Mouse (Mus musculus) liver, adult 2 months (tissue): ENCODE measurements around the gene Ccn1. TPM values are rescaled to one million over a fixed set of nuclear protein-coding genes. Genes with fewer than 3 reads are reported as not detected.

ENCODE experiments used
- DNase-seq: peaks from one replicate; pipeline ENCODE4 v3.0.0-alpha.2; 2011; ENCODE audit warnings: low read depth, low spot score; ENCODE audit errors: extremely low read depth
- H3K27ac ChIP-seq: fragments of 200-500 bp; replicated peaks from 2 replicates; pipeline ENCODE4 v1.5.1; 2012; ENCODE audit warnings: low read depth, mild to moderate bottlenecking, control low read depth, inconsistent platforms, low read length; ENCODE audit not compliant: insufficient read depth
- H3K27me3 ChIP-seq: fragments of 200-500 bp; 2 replicates; pipeline ENCODE4 v1.6.1; 2012; ENCODE audit warnings: mild to moderate bottlenecking, moderate library complexity, low read length, inconsistent platforms; ENCODE audit not compliant: control insufficient read depth, insufficient read depth
- H3K36me3 ChIP-seq: fragments of 200-500 bp; 2 replicates; pipeline ENCODE4 v1.6.1; 2012; ENCODE audit warnings: low read length, inconsistent platforms; ENCODE audit not compliant: control insufficient read depth, insufficient read depth
- H3K4me1 ChIP-seq: fragments of 200-500 bp; 2 replicates; pipeline ENCODE4 v1.6.1; 2011; ENCODE audit warnings: low read length; ENCODE audit not compliant: control insufficient read depth, insufficient read depth
- H3K4me3 ChIP-seq: fragments of 200-500 bp; 2 replicates; pipeline ENCODE4 v1.5.1; 2011; ENCODE audit warnings: low read depth, mild to moderate bottlenecking, control low read depth, low read length, moderate library complexity; ENCODE audit not compliant: insufficient read depth
- H3K79me2 ChIP-seq: fragments of 200-500 bp; 2 replicates; pipeline ENCODE4 v1.6.1; 2012; ENCODE audit warnings: inconsistent platforms, mild to moderate bottlenecking, low read length, moderate library complexity; ENCODE audit not compliant: control insufficient read depth, insufficient read depth
- H3K9ac ChIP-seq: fragments of 200-500 bp; 2 replicates; pipeline ENCODE4 v1.6.1; 2012; ENCODE audit warnings: low read depth, mild to moderate bottlenecking, control low read depth, inconsistent platforms, low read length
- CTCF ChIP-seq: fragments of 200-500 bp; IDR thresholded peaks from 2 replicates; pipeline ENCODE4 v1.5.1; 2011; ENCODE audit warnings: low read depth, low read length, control low read depth
- POLR2A ChIP-seq: fragments of 200-500 bp; IDR thresholded peaks from 2 replicates; pipeline ENCODE4 v1.6.1; 2011; ENCODE audit warnings: low read length, control low read depth; ENCODE audit not compliant: insufficient read depth; ENCODE audit errors: extremely low read depth
- WGBS: fragments of 180-500 bp; shearing (Covaris S2); methylation state at CpG from one replicate; pipeline ENCODE4 v1.1.7; 2018; 5-methylcytosine and 5-hydroxymethylcytosine counted together
- polyA plus RNA-seq: library from polyadenylated mRNA; depleted of rRNA; stranded (reverse); fragments of >200 nt; gene quantifications from 2 replicates; pipeline ENCODE4 v1.2.3, GENCODE M21; 2012
- total RNA-seq: library from RNA; depleted of rRNA; stranded (reverse); fragments of >200 nt; gene quantifications from 2 replicates; pipeline ENCODE4 v1.2.3, GENCODE M21; 2014

Gene Ccn1
- total and polyA plus RNA-seq, 2 experiments, result 4.5 to 6.0 TPM

- H3K36me3 ChIP-seq, result peaks cover 2% of the 10 kb centered on the region; the same call in 1 of the 2 replicates
- H3K27ac ChIP-seq, result no peak overlapping the region
- H3K9ac ChIP-seq, result no peak overlapping the region
- H3K4me1 ChIP-seq, result no peaks in the 10 kb centered on the region
- no peak overlapping the region for H3K4me3 ChIP-seq
- H3K79me2 ChIP-seq, result no peaks in the 10 kb centered on the region
- 89% methylated on average over 5 of the region's 5 CpGs for WGBS
- DNase-seq, result no peak
- no peaks in the 10 kb centered on the region for H3K27me3 ChIP-seq
- TF ChIP-seq CTCF (no peak), POLR2A (no peak)
Observed at GRCm38 (mm10) chr3:145608320-145608719, 41.5 kb downstream of the Ccn1 start.

DNA sequence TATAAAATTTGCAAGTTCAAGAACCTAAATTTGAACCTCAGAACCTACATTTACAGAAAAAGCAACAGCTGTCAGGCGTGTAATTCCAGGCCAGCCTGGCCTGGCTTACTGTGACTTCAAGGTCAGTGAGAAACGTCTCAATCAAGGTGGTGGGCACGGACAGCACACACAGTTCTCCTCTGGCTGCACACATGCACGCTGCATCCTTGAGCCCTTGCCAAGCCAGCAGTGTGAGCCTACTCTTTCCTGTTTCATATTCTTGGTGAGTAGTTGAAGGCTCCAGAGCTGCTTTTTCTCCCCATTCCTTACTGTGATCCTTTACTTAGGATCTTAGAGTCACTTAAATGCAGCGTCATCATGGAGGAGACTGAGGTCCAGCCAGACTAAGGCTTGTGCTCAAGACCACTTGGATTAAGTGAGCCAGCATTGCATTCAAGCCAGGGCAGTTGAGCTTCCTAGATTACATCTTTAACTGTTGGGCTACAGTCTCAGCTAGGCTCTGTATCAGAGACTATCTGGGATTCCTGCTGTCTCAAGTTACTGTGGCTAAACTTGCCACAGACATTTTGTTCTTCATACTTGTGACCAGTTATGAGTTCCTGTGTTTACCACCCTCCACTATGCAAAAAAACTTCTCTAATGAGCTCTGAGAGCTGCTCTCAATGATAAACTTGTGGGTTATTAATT is 44.2 kb downstream of the Ccn1 start:
- peaks cover 6% of the 10 kb centered on the region for H3K4me1 ChIP-seq
- H3K79me2 ChIP-seq, result no peaks in the 10 kb centered on the region
- peaks cover 4% of the 10 kb centered on the region; the same call in 1 of the 2 replicates for H3K36me3 ChIP-seq
- H3K27ac ChIP-seq, result no peak overlapping the region
- TF ChIP-seq POLR2A, result no peak
- no peak for TF ChIP-seq CTCF
- H3K4me3 ChIP-seq, result no peak overlapping the region
- no peaks in the 10 kb centered on the region for H3K27me3 ChIP-seq
- no peak for DNase-seq
- WGBS, result 93% methylated on average over 5 of the region's 5 CpGs
- H3K9ac ChIP-seq, result no peak overlapping the region

DNA sequence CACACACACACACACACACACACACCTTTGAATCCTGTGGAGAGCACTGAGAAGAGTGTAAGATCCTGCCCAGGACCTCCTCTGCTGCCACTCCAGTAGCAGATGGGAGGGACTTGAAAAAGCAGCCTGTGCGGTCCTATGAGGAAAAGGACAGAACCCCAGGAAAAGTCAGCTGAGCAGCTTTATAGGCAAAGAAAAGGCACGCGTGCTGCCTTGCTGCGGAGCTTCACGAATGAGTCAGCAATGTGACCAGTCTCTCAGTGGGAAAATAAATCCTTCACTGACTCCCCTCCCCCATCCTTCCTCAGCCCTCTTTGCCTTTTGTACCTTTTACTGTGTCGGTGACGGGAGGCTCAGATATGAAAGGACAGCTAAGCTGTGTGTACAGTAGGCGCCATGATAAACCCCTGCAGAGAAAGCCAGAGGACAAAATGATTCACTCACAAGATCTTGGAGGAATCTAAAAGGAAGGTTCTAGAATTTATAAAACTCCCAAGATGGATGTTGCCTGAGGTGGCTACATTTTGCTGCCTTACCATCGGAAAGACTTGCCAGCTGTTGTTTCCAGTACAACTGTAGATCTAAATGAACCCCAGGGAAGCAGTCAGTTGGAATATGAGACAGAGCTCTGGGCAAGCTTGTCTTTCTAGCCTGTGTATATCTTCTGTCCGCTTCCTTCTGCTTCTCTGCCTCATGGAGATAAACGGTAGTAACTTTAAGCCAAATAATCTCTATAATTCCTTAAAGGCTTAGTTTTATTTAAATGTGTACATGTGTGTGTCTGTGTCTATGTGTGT is 47.2 kb downstream of the Ccn1 start:
- no peak overlapping the region for H3K9ac ChIP-seq
- H3K4me1 ChIP-seq, result peaks cover 6% of the 10 kb centered on the region
- peaks cover 17% of the 10 kb centered on the region for H3K36me3 ChIP-seq
- no peak overlapping the region for H3K27ac ChIP-seq
- no peak for DNase-seq
- no peak overlapping the region for H3K4me3 ChIP-seq
- H3K79me2 ChIP-seq, result no peaks in the 10 kb centered on the region
- TF ChIP-seq CTCF (no peak), POLR2A (no peak)
- no peaks in the 10 kb centered on the region for H3K27me3 ChIP-seq
- 83% methylated on average over 11 of the region's 11 CpGs for WGBS

- TF ChIP-seq CTCF (no peak), POLR2A (no peak)
- Histone ChIP-seq H3K4me3 (no peak overlapping the region), H3K9ac (no peak overlapping the region), H3K27me3 (no peaks in the 10 kb centered on the region), H3K4me1 (peaks cover 6% of the 10 kb centered on the region), H3K79me2 (no peaks in the 10 kb centered on the region), H3K36me3 (peaks cover 17% of the 10 kb centered on the region), H3K27ac (no peak overlapping the region)
- peak; percentile 63 for DNase-seq
- WGBS, result 27% methylated on average over 6 of the region's 6 CpGs
Observed at GRCm38 (mm10) chr3:145601345-145601744, 48.4 kb downstream of the Ccn1 start.

- TF ChIP-seq CTCF, result no peak
- TF ChIP-seq POLR2A, result no peak
- no peak overlapping the region for H3K27ac ChIP-seq
- H3K27me3 ChIP-seq, result no peaks in the 10 kb centered on the region
- no peak overlapping the region for H3K4me3 ChIP-seq
- peaks cover 19% of the 10 kb centered on the region for H3K36me3 ChIP-seq
- peaks cover 6% of the 10 kb centered on the region for H3K4me1 ChIP-seq
- H3K9ac ChIP-seq, result no peak overlapping the region
- 58% methylated on average over 6 of the region's 6 CpGs for WGBS
- no peak for DNase-seq
- H3K79me2 ChIP-seq, result no peaks in the 10 kb centered on the region
Observed at GRCm38 (mm10) chr3:145600801-145601200, 49.0 kb downstream of the Ccn1 start.
